Comparison of ENCODE assay signal across 17 mouse cellular contexts in genomic region chr15:101147910-101148273, GRCm38 (mm10). TPM values are rescaled to one million over a fixed set of nuclear protein-coding genes. Genes with fewer than 3 reads are reported as not detected.
DNase-seq lines count a peak whose midpoint lies in the region; ATAC-seq and TF ChIP-seq lines count a peak whose summit lies in the region.
"Had no signal": no experiment of that assay in that cellular context is flagged by ENCODE, and none has a peak within 500 bp of the region (broad histone marks: within the 10 kb centered on the region; RNA-seq: fewer than 3 reads in every experiment).

No protein-coding gene starts in this region.

- peaks cover 59% of the 10 kb centered on the region for H3K4me1 ChIP-seq in E14TG2a.4 (replicated peaks; ENCODE audit: low read depth, low read length)
- peaks cover 56% of the 10 kb centered on the region for H3K4me1 ChIP-seq in heart, embryonic 13.5 days
- H3K4me1 ChIP-seq in lung, embryonic 14.5 days (ENCODE audit: insufficient read depth): peaks cover 26% of the 10 kb centered on the region; the same call in 1 of the 2 replicates

- peak; percentile 97 for DNase-seq in heart, adult 11 months
- DNase-seq in heart, postnatal 25 days (ENCODE audit: low spot score): no peak
- DNase-seq in lung, embryonic 14.5 days: peak; percentile 67
- DNase-seq in frontal cortex, postnatal 14 days (ENCODE audit: low spot score in 2 of 2): no peak
- DNase-seq in gastrocnemius, postnatal 10 days: no peak
- no peak for DNase-seq in adrenal gland, postnatal 4 days (ENCODE audit: low spot score in 2 of 2)
- DNase-seq: adrenal gland, adult 8-10 months; layer of hippocampus, adult 9-11 months; thymus, postnatal 25 days had no signal

- H3K4me3 ChIP-seq in E14TG2a.4 (replicated peaks; ENCODE audit: low read length): 0 out of 2 replicates have a peak overlapping the region, but pooled peaks have one; percentile 5
- H3K4me3 ChIP-seq in heart, embryonic 13.5 days: no peak overlapping the region
- no peak overlapping the region for H3K4me3 ChIP-seq in lung, embryonic 14.5 days (ENCODE audit: low read depth, low read length)
- H3K4me3 ChIP-seq: forebrain, embryonic 13.5 days; hindbrain, embryonic 10.5 days had no signal

- H3K27me3 ChIP-seq in E14TG2a.4 (ENCODE audit: insufficient read depth, low read length): no peaks in the 10 kb centered on the region; the same call in 1 of the 2 replicates
- H3K27me3 ChIP-seq in heart, embryonic 13.5 days (replicated peaks): no peaks in the 10 kb centered on the region
- H3K27me3 ChIP-seq in lung, embryonic 14.5 days (ENCODE audit: insufficient read depth, low read length): no peaks in the 10 kb centered on the region
- H3K27me3 ChIP-seq: CH12.LX had no signal

- H3K9me3 ChIP-seq in E14TG2a.4 (ENCODE audit: low read length): no peaks in the 10 kb centered on the region
- no peaks in the 10 kb centered on the region for H3K9me3 ChIP-seq in heart, embryonic 13.5 days
- no peaks in the 10 kb centered on the region for H3K9me3 ChIP-seq in lung, embryonic 14.5 days (ENCODE audit: low read depth, low read length)
- H3K9me3 ChIP-seq: forebrain, embryonic 13.5 days; hindbrain, embryonic 10.5 days had no signal

- intact Hi-C loops in heart, postnatal 25 days (cut with DNase I): loop anchor here (2.0 kb wide), 1 partner anchor 27 kb away; the partner anchor contains the start of gene Acvr1b

- 4% methylated on average over 6 of the region's 6 CpGs for WGBS in heart, embryonic 13.5 days
- 7% methylated on average over 6 of the region's 6 CpGs for WGBS in lung, embryonic 14.5 days

- H3K4me2 ChIP-seq in heart, embryonic 13.5 days: peak overlapping the region; percentile 35
- peak overlapping the region; percentile 32 for H3K4me2 ChIP-seq in lung, embryonic 14.5 days
- H3K4me2 ChIP-seq: forebrain, embryonic 13.5 days had no signal

- peak; percentile 4; the same call in 1 of the 2 replicates for ATAC-seq in heart, embryonic 13.5 days (ENCODE audit: extremely low read depth, insufficient number of reproducible peaks, low FRiP score, low TSS enrichment)
- ATAC-seq in lung, embryonic 14.5 days (ENCODE audit: insufficient read depth): no peak
- ATAC-seq: forebrain, embryonic 13.5 days had no signal

- no peaks in the 10 kb centered on the region for H3K36me3 ChIP-seq in E14TG2a.4 (ENCODE audit: insufficient read depth, low read length)
- no peaks in the 10 kb centered on the region for H3K36me3 ChIP-seq in heart, embryonic 13.5 days
- H3K36me3 ChIP-seq in lung, embryonic 14.5 days (ENCODE audit: insufficient read depth): 0 out of 2 replicates have a peak, but pooled peaks cover 4% of the 10 kb centered on the region
- H3K36me3 ChIP-seq: hindbrain, embryonic 10.5 days had no signal

- peak overlapping the region; percentile 15 for H3K9ac ChIP-seq in heart, embryonic 13.5 days
- no peak overlapping the region for H3K9ac ChIP-seq in lung, embryonic 14.5 days
- H3K9ac ChIP-seq: forebrain, embryonic 13.5 days had no signal

- peak overlapping the region; percentile 68 for H3K27ac ChIP-seq in heart, embryonic 13.5 days (replicated peaks)
- 0 out of 2 replicates have a peak overlapping the region, but pooled peaks have one; percentile 24 for H3K27ac ChIP-seq in lung, embryonic 14.5 days (ENCODE audit: low read depth)
- H3K27ac ChIP-seq: forebrain, embryonic 13.5 days; hindbrain, embryonic 10.5 days had no signal

- no peak for TF ChIP-seq CTCF in E14TG2a.4 (conservative IDR thresholded peaks at IDR 0.05; ENCODE audit: low read length)
- TF ChIP-seq CTCF in lung, embryonic 14.5 days (IDR thresholded peaks at IDR 0.05; ENCODE audit: low read depth): no peak

RNA-seq across cellular contexts. Expression of gene Acvrl1, which starts 19.6 kb away (rescaled TPM):
- total RNA-seq in heart, postnatal 25 days (2021): 10 to 100 TPM; 23.2 to 31.5 TPM
- 7.0 and 7.4 TPM in 2 replicates for polyA plus RNA-seq in heart, embryonic 13.5 days (2015; fragmentation: Nextera tagmentation; extraction: Ambion mirVana)
- polyA plus RNA-seq in lung, embryonic 14.5 days (2014; fragmentation: Nextera tagmentation; extraction: Ambion mirVana): 34.4 and 39.0 TPM in 2 replicates
- 10 to 100 TPM; 15.1 to 18.2 TPM for total RNA-seq in gastrocnemius, postnatal 10 days (2021)
- 10 to 100 TPM; 22.4 to 22.9 TPM for total RNA-seq in adrenal gland, postnatal 4 days (2021)

RNA-seq across cellular contexts. Expression of gene Acvr1b, which starts 26.0 kb away (rescaled TPM):
- total RNA-seq in heart, postnatal 25 days (2021): 10 to 100 TPM; 11.7 to 14.5 TPM
- 5.4 and 6.0 TPM in 2 replicates for polyA plus RNA-seq in heart, embryonic 13.5 days (2015; fragmentation: Nextera tagmentation; extraction: Ambion mirVana)
- 6.3 and 6.4 TPM in 2 replicates for polyA plus RNA-seq in lung, embryonic 14.5 days (2014; fragmentation: Nextera tagmentation; extraction: Ambion mirVana)
- 10 to 100 TPM; 21.7 to 22.4 TPM for total RNA-seq in gastrocnemius, postnatal 10 days (2021)
- total RNA-seq in adrenal gland, postnatal 4 days (2021): 10 to 100 TPM; 18.5 to 19.9 TPM

RNA-seq across cellular contexts. Expression of gene Ankrd33, which starts 32.3 kb away (rescaled TPM):
- not detected for total RNA-seq in heart, postnatal 25 days (2021)
- not detected in 2 replicates for polyA plus RNA-seq in heart, embryonic 13.5 days (2015; fragmentation: Nextera tagmentation; extraction: Ambion mirVana)
- not detected in 2 replicates for polyA plus RNA-seq in lung, embryonic 14.5 days (2014; fragmentation: Nextera tagmentation; extraction: Ambion mirVana)
- not detected for total RNA-seq in gastrocnemius, postnatal 10 days (2021)
- total RNA-seq in adrenal gland, postnatal 4 days (2021): 1 to 10 TPM in 1 of 2 experiments, under 1 TPM in 1; 0.73 to 1.2 TPM
- total RNA-seq: CH12.LX; common myeloid progenitor, adult 5-6 weeks; megakaryocyte-erythroid progenitor cell, adult 5-6 weeks had no signal
- polyA plus RNA-seq: forebrain, embryonic 13.5 days; hindbrain, embryonic 10.5 days; neural tube, embryonic 14.5 days had no signal

Comparison
In these comparisons a context has a peak if more than half of its experiments do, and no peak if none do; other contexts are left out.
1. DNase-seq: peak in heart, adult 11 months (single experiment) and lung, embryonic 14.5 days (single experiment); none in heart, postnatal 25 days (single experiment), frontal cortex, postnatal 14 days (0 of 2), gastrocnemius, postnatal 10 days (single experiment) and adrenal gland, postnatal 4 days (0 of 2).